Mouse (Mus musculus) adrenal gland, adult 18-20 months (tissue): ENCODE data around the gene Ccser1. TPM values are rescaled to one million over a fixed set of nuclear protein-coding genes. Genes with fewer than 3 reads are reported as not detected.

Experiments
- DNase-seq, 2 experiments: peaks; one replicate each; pipeline ENCODE4 v3.0.0; 2021 to 2022; ENCODE audit warnings: low spot score in 2 of 2
- total RNA-seq, 2 experiments: library from RNA; stranded (reverse); gene quantifications; 1 replicate in 1 of 2; 2 replicates in 1 of 2; pipeline ENCODE4 v1.2.3; 2021

The Ccser1 gene
- total RNA-seq, 2 experiments from 2014 or later: 2.1 to 2.7 TPM

GRCm38 (mm10) chr6:61295535-61295934 lies 115.4 kb downstream of the Ccser1 start:
- no peak for DNase-seq

- DNase-seq: no peak
Measured at GRCm38 (mm10) chr6:61296188-61297037, 116.3 kb downstream of the Ccser1 start.

GRCm38 (mm10) chr6:61300441-61300840 lies 120.3 kb downstream of the Ccser1 start:
- no peak for DNase-seq

- DNase-seq: no peak
Measured at GRCm38 (mm10) chr6:61300975-61301374, 120.9 kb downstream of the Ccser1 start.

- DNase-seq: no peak
Measured at GRCm38 (mm10) chr6:61301631-61302030, 121.5 kb downstream of the Ccser1 start.

GRCm38 (mm10) chr6:61311324-61312091 lies 131.4 kb downstream of the Ccser1 start:
- no peak for DNase-seq

- DNase-seq: peak in 1 of 2 experiments; percentile 3
Measured at GRCm38 (mm10) chr6:61315884-61316601, 135.9 kb downstream of the Ccser1 start.

- no peak for DNase-seq
Measured at GRCm38 (mm10) chr6:61320842-61321241, 140.7 kb downstream of the Ccser1 start.

- no peak for DNase-seq
Measured at GRCm38 (mm10) chr6:61322328-61322727, 142.2 kb downstream of the Ccser1 start.

GRCm38 (mm10) chr6:61326131-61326530 lies 146.0 kb downstream of the Ccser1 start:
- DNase-seq: no peak

GRCm38 (mm10) chr6:61328981-61329380 lies 148.9 kb downstream of the Ccser1 start:
- DNase-seq: no peak

- no peak for DNase-seq
Measured at GRCm38 (mm10) chr6:61329593-61330540, 149.7 kb downstream of the Ccser1 start.

GRCm38 (mm10) chr6:61334466-61334865 lies 154.3 kb downstream of the Ccser1 start:
- DNase-seq: no peak

- no peak for DNase-seq
Measured at GRCm38 (mm10) chr6:61347045-61347838, 167.1 kb downstream of the Ccser1 start.

GRCm38 (mm10) chr6:61363722-61364121 lies 183.6 kb downstream of the Ccser1 start:
- no peak for DNase-seq

GRCm38 (mm10) chr6:61382526-61382925 lies 202.4 kb downstream of the Ccser1 start:
- DNase-seq: no peak

GRCm38 (mm10) chr6:61382991-61383390 lies 202.9 kb downstream of the Ccser1 start:
- DNase-seq: no peak

GRCm38 (mm10) chr6:61387046-61387445 lies 206.9 kb downstream of the Ccser1 start:
- no peak for DNase-seq

GRCm38 (mm10) chr6:61427490-61427889 lies 247.4 kb downstream of the Ccser1 start:
- DNase-seq: no peak
